Mouse (Mus musculus): ENCODE results near the gene Csrp3.
A peak's percentile ranks its signal among the peaks of the same experiment; 100 is the strongest.

Csrp3 gene

DNA sequence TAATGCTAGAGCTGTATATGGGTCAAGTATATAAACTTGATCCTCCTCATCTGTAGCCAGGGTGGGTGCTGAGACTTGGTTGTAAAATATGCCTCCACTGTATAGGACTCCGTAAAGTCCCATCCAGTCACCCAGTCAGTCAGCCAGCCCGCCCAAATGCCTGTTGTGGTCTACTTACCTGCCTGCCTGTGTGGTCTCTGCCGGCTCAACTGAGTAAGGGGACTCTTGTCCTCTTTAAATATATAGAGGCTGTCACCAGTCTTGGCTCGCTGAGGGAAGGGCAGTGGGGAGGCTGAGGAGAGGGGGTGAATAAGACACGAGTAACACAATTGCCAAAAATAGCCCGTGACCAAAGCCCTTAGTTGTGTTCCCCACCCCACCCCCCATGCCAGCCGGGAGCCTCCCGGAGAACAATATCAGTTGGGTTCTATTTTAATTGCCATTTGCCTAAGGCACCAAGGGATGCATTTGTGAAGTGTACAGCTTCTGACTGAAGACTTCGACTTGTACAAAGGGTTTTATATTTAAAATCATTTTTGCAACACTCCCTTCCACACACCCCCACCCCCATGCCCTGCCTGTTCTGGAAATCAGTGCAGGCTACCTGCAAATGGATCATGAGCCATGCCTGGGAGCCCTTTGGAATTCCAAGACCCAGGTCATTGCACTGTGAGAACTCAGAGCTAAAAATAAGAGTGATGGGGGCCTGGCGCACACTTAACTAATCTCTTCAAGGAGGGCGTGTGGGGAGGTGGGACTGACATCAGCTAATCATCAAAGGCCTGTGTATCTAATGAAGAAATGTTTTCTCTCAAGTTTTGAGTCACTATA is at the start of gene Csrp3:
Gene Csrp3 (minus strand): TSS at position 214 of the 831 bp plus-strand sequence.
- DNase-seq = no peak

DNA sequence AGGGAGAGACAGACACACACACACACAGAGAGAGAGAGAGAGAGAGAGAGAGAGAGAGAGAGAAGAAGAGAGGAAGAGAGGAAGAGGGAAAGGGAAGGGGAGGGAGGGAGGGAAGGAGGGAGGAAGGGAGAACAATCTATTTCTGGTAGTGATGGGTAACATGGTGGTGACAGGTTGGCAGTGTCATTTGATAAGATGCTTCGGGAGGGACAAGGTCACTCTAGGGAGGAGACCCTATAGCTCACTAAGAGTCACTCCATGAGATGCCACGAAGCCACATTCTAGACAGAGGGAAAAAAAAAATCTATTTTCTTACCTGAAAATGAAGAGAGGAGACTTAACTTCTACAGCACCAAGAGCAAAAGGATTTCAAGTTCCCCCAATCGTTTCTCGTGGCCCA is 48.2 kb upstream of the Csrp3 start:
- DNase-seq = no peak

DNA sequence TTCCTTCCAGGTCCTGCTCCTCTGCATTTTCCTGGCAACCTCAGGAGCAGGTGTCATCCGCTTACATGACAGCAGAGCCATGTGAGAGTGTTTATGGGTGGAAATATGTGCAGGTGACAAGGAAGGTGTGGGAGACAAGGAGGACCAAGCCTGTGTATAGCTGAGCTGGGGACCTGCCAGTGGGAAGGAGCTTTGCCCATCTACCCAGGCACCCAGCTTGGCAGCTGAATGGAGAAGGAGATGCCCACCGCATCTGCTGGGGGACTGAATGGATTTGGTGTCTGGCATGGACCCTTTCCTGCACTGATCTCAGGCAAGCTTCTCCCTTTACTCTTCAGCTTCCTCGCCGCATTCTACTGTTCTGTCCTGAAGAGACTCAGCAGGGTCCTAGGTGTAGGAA is 47.6 kb upstream of the Csrp3 start:
- DNase-seq = no peak

DNA sequence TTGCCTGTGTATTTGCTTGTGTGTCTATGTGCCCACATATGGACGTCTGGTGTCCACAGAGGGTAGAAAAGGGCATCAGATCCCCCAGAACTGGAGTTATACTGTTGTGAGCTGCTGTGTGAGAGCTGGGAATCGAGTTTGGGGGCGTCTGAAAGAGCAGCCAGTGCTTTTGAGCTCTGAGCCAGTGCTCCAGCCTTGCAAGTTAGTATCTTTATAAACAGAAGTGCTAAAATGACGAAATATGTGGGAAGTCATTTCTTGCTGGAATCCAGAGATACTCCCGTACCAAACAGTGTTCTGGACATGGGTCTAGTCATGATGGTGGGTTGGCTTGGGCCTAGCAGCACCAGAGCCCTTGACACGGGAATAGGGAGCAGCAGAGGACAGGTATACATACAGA is 46.9 kb upstream of the Csrp3 start:
- DNase-seq = no peak

GRCm38 (mm10) chr7:48894152-48894551 is 46.3 kb upstream of the Csrp3 start:
- peak; percentile 76 for DNase-seq

GRCm38 (mm10) chr7:48893093-48893492 is 45.3 kb upstream of the Csrp3 start:
- no peak for DNase-seq

DNA sequence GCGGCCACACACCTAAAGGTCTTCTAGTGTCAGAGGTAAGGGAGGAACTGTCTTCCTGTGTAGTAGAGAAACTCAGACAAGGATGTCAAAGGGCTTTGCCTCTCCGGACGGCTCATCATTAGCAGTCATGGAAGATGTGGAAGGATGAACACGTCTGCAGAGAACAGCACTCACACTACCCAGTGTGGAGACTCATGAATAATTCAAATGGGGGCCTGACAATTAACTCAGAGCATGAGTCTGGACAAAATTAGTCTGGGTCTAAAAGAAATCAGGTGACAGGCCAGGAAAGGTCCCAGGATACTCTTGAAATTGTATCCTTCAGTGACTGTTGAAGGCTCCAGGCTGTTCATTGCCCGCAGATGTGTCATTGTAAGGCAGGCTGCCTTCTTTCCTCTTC is 43.2 kb upstream of the Csrp3 start:
- DNase-seq = no peak

- no peak for DNase-seq
These were observed 40.9 kb upstream of the Csrp3 start for GRCm38 (mm10) chr7:48888751-48889150.

- no peak for DNase-seq
These were observed 40.1 kb upstream of the Csrp3 start for GRCm38 (mm10) chr7:48887973-48888372.

DNA sequence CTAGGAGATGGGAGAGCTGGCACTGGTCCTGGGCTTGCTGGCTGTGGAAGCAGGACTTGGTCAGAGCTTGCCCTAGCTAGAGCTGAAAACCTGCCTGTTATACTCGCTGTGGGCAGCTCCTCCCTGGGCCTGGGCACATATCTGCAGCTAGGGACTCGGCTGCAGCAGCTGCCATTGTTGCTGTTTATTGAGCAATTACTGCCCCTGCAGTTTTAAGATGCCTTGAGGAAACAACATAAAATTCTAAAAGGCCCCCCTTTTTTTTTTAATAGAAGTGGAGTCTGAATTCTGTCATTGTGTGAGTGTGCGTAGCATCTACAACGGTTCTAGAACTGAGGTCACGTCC is 36.4 kb upstream of the Csrp3 start:
- DNase-seq = no peak

- DNase-seq = no peak
These were observed 35.9 kb upstream of the Csrp3 start for GRCm38 (mm10) chr7:48883525-48884265.

DNA sequence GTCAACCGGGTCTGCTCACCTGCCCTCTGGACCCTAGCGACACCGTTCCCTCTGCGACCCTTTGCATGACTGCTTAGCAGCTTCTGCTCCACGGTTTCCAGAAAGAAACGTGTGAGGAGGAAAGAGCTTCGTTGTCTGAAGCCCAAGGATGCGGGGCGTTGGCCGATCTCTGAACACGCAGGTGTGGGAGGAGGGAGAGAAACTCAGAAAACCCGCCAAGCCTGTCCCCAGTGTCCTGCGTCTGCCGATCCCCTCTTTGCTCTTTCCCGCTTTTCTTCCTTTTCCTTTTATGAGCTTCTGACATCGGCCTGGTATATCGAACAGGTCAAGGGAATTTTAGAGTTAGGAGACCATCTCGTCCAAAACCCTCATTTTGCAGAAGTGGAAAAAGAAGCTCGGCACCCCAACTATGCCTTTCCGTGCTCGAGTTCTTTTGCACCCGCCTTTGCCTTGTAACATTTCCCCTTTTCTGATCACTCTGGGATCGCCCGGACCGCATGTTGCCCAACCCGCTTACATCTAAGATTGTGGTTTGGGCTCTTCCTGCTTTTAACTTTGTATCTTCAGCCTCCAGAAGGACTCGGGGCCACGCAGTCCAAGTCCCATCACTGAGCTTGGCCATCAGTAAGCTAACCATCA is 34.3 kb upstream of the Csrp3 start:
- peak; percentile 45 for DNase-seq

GRCm38 (mm10) chr7:48881486-48881885 is 33.7 kb upstream of the Csrp3 start, which contains the start of gene E2f8:
TSS of gene E2f8 (minus strand) at chr7:48881596.
- DNase-seq = peak; percentile 88

GRCm38 (mm10) chr7:48880591-48881481 is 33.0 kb upstream of the Csrp3 start:
- DNase-seq = peak; percentile 97

DNA sequence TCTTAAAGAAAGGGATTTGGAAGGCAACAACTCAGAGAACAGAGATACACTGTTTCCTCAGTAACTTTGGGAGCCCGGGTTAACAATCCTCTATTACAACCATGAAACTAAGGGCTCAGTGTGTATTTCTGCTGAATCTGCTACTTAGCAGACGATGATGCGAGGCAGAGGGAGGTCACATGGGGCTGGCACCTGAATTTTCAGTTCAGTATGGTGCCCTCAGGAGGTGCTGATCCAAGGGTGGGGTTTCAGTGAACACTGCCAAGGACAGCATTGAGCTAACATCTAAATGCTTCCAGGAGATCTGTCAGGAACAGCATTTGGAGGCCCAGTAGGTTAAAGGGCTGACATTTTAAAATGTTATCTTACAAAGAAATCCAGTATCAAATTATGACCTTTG is 31.7 kb upstream of the Csrp3 start:
- no peak for DNase-seq

DNA sequence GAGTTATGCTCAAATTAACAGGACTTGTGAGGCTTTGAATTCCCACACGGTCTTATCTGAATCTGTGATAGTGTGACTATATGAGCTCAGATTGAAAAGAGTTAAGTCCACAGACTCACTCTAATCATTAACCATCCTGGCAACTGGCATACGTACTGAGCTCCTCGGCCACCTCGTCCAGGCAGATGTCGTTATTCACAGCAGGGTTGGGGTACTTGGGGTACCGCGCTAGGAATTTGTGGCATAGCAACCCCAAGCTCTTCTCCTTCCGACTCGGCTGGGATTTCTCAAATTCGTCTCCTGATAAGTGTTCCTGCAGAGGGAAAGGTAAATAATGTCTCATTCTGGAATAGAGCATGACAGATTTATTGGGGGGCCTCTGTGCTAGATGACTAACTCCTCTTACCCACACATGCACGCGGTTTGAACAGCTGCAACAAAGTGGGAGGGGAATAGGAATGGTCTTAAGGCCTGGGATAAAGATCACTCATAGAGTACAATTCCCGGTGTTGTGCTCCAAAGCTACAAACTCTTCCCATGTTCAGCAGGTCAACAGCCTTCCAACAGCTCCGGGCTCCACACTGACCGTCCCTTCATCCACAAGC is 30.1 kb upstream of the Csrp3 start:
- DNase-seq = no peak

- DNase-seq = peak; percentile 43
These were observed 28.7 kb upstream of the Csrp3 start for GRCm38 (mm10) chr7:48876526-48876925.

DNA sequence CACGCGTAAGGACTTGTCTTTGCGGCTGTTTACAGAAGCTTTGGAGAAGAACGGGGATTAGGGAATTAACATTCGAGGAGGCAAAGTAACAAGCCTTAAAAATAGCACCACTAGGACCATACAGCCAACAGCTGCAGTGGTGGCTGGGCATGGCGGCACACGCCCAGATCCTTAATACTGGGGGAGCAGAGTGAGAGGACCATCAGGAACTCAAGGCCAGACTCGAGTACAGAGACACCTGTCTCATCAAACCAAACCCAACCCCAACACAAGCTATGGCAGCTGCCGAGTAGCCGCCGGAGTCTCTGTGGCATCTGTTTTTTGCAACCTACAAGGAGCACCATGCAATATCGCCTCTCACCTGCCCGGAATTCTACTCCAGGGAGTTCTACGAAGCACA is 27.3 kb upstream of the Csrp3 start:
- no peak for DNase-seq

- no peak for DNase-seq
These were observed 23.5 kb upstream of the Csrp3 start for GRCm38 (mm10) chr7:48871292-48871691.

DNA sequence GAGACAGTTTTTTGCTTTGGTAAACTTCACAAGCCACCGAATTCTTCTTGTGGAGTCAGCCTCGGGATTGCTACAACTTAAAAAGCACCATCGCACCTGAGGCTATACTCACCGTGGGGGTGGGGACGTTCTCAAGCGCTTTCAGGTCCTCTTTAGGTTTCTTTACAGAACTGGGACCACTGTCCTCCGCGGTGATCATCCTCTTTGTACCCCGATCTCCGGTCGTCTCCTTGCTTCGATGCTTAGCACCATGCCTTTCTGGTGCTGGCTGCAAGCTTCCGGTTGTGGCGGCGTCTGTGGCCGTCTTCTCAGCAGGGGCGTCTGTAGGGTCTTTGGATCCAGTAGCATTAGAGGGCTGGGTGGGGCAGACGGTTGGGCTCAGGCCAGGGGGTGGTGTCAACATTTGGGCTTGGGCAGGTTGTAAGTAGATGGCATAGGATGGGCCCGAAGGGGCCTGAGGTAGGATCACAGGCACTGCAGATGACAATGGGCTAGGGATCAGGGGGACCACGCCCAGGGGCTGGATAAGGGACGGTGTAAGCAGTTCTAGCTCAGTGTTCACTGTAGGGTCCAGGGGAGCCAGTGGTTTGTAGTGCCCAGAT is 22.8 kb upstream of the Csrp3 start:
- DNase-seq = no peak

DNA sequence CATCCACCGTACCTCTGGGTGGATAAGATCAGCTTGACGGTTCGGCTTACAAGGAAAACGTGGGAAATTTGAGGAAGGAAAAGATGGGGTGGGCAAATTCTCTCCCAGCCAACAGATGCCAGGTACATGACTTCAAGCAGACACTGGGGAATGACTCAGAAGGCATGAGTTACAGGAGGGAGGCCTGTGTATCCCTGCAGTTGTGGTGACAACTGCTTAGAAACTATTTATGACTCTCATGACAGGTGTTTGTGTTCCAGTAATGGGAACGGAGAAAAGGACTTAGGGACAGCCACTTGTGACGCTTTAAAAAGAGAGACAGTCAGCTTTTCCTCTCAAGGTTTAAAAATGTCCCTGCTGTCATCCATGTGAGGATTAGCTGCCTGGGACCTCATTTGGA is 22.3 kb upstream of the Csrp3 start:
- no peak for DNase-seq

GRCm38 (mm10) chr7:48867576-48867975 is 19.7 kb upstream of the Csrp3 start:
- DNase-seq = no peak
